Mouse (Mus musculus): ENCODE data around the gene Mrpl12.
A peak's percentile ranks its signal among the peaks of the same experiment; 100 is the strongest.

The Mrpl12 gene

GRCm38 (mm10) chr11:120484265-120484981, at the start of gene Mrpl12:
TSS of gene Mrpl12 (plus strand) at chr11:120484613.
- DNase-seq = peak; percentile 100

DNA sequence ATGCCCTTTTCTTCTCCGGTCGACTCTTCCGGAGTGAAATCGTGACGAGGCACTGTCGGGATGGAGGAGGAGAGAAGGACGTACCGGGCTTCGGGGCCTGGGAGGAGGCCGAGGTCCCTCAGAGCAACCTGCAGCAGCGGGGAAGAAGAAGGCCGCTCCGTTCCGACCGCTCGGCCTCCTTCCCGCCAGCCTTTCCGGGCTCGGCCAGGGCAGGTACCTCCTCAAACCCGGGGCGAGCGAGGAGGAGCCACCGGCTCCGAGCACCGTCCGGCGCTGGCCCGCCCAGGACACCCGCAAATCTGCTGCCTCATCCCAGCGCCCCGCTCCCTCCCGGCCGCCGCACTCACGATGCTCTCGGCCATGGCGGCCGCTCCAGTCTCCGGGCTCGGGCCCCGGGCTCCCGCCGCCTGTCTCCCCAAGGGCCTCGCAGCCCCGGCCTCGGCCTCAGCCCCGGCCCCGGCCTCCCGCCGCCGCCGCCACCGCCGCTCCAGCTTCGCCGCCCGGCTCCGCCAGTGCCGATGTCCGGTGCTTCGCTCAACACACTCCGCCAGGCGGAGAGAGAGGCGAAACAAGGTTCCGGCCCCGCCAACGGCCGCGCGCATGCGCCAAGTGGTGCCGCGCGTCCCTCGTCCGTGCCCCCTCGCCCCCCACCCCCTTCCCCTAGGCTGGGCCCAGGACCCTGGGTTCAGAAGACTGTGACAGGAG, 47.1 kb upstream of the Mrpl12 start, which contains the start of gene Nploc4:
Gene Nploc4 (minus strand): TSS at position 557 of the 705 bp plus-strand sequence.
- peak; percentile 95 for DNase-seq

DNA sequence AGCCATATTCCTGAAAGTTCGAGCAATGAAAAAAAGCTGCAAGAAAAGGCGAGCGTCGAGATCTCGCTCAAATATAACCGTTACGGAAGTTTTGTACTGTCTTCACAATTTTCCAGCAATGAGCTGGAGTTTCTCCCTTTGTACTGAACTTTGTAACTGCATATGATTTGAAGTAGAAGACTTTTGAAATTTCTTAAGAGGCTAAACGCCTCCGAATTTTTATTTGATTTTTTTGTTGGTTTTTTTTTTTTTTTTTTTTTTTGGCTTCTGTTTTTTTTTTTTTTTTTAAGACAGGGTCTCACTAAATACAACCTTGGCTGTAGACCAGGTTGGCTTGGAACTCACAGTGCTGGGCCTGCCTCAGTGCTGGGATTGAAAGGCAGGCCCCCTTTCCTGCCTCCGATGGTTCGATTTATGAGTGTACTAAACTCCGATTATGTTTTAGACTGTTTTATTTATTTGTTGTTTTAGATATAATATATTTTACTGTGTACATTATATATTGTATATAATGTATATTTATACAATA, 46.5 kb upstream of the Mrpl12 start:
- DNase-seq = no peak

GRCm38 (mm10) chr11:120442344-120442743, 42.1 kb upstream of the Mrpl12 start, which contains the start of gene Tspan10:
TSS of gene Tspan10 (plus strand) at chr11:120442644.
- DNase-seq = no peak

DNA sequence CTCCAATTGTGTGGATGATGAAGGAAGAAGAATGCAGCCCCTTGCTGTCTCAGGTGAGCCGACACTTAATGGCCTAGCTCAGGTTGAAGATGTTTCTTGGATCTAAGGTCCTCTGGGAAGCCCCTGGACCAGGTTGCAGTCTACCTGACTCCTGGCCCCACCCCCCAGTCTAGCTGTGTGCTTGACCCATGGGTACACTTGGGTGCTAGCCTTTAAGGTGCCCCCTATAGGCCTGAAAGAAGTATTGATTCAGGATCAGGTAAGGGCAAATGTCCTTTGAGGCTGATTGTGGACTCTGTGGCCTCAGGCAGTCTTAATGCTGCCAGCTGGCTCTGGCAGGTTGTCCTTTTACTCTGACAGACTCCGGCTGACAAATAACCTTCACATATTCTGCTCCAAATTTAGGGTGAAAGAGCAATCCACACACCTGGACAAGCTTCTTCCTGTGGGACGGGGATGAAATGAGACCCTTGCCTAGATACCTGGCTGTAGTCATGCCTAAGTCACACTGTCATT, 41.6 kb upstream of the Mrpl12 start:
- no peak for DNase-seq

- DNase-seq = no peak
Observed at GRCm38 (mm10) chr11:120444106-120444505, 40.3 kb upstream of the Mrpl12 start.

DNA sequence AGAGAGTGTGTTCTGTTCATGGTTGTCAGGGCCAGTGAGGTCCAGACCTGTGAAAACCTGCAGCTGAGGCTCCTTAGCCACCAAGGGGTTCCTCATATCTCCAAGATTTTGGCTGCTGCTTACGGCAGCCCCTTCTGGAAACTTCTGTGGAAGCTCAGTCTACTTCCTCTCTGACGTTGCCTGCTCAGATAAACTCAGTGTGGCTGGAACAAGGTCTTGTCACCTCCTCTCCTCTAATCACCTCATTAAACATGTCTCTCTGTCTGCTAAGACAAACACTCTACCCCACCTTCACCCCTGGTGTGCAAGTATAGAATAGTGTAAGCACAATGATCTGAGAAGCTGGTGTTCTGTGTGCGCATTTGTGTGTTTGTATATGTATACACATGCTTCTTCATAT, 38.9 kb upstream of the Mrpl12 start:
- DNase-seq = no peak

DNA sequence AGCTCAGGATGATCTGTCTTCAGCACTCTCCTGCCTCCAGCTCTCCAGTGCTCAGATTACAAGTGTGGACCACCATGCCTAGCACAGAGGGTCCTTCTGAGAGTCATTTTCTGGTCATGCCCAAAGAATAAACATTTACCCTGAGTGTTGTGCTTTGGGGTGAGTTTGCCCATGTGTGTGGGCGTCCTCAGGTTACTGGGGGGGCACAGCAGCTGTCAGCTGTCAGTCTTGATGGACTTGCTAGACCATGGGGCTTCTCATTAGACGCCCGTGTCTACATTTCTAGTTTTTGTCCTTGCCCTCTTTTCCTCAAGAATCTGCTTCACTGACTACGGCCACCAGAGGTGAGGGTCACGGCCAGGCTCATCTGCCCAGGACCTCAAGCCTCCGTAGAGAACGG, 37.2 kb upstream of the Mrpl12 start:
- no peak for DNase-seq

DNA sequence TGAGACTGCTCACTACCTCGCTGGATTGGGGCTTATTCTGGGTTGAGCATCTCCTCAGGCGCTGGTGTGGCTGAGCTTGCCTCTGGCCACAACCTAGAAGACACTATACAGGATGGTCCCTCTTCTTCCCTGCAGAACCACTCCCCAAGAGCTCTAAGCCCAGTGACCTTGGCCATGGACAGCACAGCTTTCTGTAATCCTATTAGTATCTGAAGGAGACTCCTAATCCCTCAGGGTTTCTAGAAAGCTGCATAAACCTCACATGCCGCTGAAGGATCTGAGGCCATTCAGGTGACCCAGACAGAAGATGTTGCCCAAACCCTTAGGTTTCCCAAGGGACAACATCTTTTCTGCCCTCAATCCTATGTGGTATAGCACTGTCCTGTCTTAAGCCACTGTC, 32.2 kb upstream of the Mrpl12 start:
- no peak for DNase-seq

DNA sequence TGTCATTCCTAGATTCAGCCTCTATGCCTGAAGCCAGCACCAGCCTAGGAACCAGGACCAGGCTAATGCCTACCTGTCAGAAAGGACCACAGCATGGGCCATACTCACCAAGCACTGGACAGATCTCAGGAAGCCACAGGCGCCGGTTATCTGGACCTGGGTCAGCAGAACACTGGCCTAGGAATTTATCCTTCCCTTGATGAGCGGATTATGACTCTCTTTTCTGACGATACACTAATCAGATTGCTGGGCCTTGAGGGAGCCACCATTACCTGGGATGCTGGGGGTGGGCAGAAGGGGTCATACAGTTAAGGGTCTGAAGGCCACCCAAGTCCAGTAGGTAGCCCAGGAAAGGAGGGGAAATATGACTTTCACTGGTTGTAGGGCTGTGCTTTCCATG, 31.1 kb upstream of the Mrpl12 start, which contains the start of gene Pde6g:
Gene Pde6g (minus strand): TSS at position 195 of the 400 bp plus-strand sequence.
- no peak for DNase-seq

GRCm38 (mm10) chr11:120454965-120455364, 29.4 kb upstream of the Mrpl12 start:
- no peak for DNase-seq

DNA sequence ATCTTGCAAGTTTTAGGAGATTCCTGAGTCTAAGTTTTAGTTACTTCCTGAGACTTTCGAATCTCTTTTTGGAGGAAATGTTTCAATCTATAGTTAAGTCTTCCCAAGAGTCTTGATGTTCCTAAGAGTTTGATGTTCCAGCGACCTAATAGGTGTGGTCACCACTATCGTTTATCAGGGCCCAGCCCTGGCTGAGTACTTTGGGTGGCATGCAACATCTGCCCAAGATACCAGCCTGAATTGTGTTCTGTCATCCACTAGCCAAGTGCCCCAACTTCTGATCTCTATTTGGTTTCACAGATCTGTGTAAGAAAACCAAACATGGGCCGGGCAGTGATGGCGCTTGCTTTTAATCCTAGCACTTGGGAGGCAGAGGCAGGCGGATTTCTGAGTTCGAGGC, 29.0 kb upstream of the Mrpl12 start:
- no peak for DNase-seq

DNA sequence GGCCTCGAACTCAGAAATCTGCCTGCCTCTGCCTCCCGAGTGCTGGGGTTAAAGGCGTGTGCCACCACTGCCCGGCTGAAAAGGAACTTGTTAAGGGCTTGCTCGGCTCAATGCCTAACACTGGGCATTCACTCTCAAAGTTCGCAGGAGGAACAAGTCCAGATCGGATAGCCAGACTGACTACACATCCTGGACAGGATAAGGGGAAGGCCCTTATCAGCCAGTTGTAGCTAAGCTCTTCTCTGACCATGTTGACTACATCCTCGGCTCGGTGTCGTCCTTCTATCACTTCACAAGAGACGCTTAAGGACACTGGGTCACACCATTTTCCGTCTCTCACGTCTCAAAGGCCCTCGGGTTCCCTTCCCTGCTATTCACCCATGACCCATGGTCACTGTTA, 27.0 kb upstream of the Mrpl12 start:
- DNase-seq = no peak

DNA sequence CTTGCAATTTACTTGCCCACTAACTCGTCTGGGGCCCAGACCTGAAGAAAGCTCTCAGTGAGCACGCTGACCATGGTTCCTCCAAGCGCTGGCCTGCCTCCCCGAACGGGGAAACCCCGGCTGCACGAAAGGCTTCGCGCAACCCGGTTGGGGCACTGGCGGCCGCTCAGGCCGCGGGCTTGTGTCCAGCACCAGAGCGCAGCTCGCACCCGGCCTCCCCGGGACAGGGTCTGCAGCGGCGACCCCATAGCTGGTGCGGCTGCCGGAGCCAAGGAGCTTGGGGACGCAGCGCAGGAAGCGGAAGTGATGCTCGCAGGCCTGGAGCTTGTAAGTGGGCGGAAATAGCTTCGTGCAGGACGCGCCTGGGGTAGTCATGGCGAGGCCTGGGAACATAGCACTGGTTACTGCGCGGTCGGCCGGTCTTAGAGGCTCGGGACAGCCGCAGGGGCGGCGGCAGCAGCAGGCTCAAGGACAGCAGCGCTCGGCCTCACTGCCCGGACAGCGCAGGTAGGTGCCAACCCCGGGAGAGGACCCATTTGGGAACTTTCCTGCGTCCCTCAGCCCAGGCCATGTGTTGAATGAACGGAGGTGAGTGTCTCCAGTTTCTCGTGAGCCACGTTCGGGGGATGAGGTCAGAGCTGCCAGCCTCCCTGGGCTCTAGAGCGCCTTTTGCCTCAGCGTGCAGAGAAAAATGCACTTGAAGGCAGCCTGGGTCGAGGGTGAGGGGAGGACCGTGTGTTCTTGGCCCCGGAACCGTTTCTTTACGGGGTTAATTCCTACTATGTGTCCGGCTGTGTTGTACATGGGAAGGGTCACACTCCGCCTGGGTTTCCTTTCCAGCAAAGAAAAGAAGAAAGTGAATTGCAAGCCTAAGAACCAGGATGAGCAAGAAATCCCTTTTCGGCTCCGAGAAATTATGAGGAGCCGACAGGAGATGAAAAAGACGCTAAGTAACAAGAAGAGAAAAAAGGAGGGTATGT, 26.4 kb upstream of the Mrpl12 start, which contains the start of the genes Oxld1 and Ccdc137:
Gene Oxld1 (minus strand): TSS at position 297 of the 980 bp plus-strand sequence.
Gene Ccdc137 (plus strand): TSS at position 344 of the 980 bp plus-strand sequence.
- DNase-seq = peak; percentile 94

DNA sequence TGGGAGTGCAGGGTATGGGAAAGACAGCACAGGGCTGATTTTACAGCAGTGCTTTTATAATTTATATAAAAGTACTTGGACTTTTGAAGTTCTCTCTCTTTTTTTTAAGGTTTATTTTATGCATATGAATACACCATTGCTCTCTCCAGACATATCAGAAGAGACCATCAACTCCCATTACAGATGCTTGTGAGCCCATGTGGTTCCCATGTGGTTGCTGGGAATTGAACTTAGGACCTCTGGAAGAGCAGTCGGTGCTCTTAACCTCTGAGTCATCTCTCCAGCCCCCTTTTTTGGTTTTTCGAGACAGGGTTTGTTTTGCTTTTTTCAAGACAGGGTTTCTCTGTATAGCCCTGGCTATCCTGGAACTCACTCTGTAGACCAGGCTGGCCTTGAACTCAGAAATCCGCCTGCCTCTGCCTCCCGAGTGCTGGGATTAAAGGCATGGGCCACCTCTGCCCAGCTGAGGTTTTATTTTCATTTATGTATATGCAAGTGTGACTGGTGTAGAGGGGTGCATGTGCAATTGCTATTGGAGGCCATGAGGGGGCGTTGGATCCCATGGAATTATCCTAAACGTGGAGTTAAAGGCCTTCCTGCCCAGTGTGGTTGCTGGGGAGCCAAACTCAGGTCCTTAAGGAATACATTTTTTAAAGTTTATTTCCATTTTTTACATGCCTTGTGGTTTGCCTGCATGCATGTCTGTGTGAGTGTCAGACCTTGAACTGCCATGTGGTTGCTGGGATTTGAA, 25.4 kb upstream of the Mrpl12 start:
- no peak for DNase-seq

GRCm38 (mm10) chr11:120463536-120463935, 20.9 kb upstream of the Mrpl12 start:
- DNase-seq = no peak

DNA sequence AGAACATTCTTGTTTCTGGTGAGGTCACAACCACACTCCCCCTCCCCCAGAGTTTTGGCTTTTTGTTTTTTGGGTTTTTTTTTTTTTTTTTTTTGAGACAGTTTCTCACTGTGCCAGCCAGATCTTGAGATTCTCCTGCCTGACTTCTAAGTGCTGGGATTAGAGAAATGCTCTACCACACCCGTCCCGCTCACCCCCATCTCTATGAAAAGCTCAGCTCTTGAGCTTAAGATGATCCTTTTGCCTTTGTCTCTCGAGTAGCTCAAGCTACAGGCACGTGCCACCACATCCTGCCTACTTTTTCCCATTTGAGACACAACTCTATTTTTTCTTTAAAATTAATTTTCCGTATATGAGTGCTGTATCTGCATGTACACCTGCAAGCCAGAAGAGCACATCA, 20.0 kb upstream of the Mrpl12 start:
- no peak for DNase-seq

GRCm38 (mm10) chr11:120465521-120465920, 18.9 kb upstream of the Mrpl12 start:
- DNase-seq = no peak

DNA sequence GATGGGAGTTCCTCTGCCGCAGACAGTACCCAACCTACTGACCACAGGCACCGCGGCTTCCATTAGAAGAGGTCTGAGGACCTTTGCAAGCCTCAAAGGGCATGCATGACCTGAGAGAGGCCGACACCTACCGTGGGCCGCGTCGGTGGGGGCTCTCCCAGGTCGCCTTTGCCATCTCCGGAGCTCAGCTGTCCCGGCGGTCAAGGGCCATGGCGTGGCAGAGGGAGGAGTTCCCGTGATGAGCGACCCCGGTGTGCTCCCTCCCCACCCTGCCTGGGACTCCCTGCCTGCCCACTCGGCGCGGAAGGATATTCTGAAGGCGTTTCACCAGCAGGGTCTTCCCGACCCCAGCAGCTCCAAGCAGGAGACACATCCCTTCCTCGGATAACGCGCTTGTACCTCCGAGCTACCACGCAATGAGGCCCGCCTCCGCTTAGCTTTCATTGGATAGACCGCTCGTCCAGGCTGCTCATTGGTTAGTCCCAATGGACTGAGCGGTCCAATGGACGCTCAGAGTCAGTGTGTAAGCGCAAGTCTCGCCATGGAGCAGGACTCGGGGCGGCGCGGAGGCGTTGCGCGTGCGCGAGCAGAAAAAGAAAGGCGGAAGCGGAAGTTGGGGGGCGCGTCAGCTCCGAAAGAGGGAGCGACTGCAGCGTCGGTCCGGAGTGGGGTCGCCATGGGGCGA, 17.2 kb upstream of the Mrpl12 start, which contains the start of gene Arl16:
Gene Arl16 (minus strand): TSS at position 557 of the 685 bp plus-strand sequence.
- peak; percentile 99 for DNase-seq

- DNase-seq = no peak
Observed at GRCm38 (mm10) chr11:120467736-120468092, 16.7 kb upstream of the Mrpl12 start.

- DNase-seq = no peak
Observed at GRCm38 (mm10) chr11:120472052-120472451, 12.4 kb upstream of the Mrpl12 start.
